Mouse (Mus musculus): ENCODE data around the gene Tbx15. TPM values are rescaled to one million over a fixed set of nuclear protein-coding genes. Genes with fewer than 3 reads are reported as not detected.

Tbx15 gene
- polyA plus RNA-seq, 2 experiments = 0.06 TPM; not detected in 1

DNA sequence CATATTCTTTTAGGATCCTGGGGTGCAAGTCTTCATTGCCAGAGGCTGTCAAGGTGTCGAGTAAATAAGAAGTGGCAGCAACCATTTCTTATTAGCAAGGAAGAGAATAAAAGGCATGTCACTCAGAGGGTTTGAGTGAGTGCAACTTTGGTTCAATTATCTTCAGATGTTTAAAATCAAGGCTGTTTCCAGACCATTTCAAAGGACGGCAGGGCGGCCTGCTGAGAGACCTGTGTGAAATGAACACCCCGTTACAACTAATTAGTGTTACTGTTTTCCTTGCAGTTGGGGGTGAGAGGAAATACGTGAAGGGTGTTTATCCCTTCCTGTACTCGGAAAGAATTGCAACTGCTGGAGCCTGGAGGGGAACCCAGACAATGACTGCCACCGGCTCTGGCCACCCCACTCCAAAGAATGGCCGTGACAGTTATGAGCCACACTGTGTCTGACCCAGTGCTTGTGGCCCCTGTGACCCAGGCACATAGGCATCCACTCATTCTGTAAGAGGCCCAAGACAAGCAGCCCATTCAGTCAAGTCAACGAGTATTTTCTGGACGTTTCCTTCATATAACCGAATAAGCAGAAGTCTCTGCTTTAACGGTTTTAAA is 37.9 kb downstream of the Tbx15 start:
- Histone ChIP-seq H3K4me3 (ENCODE audit: insufficient read depth in 1 of 2, low read depth in 2 of 2, low read length in 2 of 2) (no peak overlapping the region), H3K27ac (no peak overlapping the region), H3K27me3 (ENCODE audit: control insufficient read depth, insufficient read depth, low read length) (no peaks in the 10 kb centered on the region), H3K9ac (replicated peaks) (no peak overlapping the region), H3K9me3 (ENCODE audit: control insufficient read depth, low read length) (no peaks in the 10 kb centered on the region), H3K4me1 (replicated peaks; ENCODE audit: control insufficient read depth in 2 of 2, insufficient read depth in 2 of 2, low read length in 1 of 2) (no peaks in the 10 kb centered on the region), H3K4me2 (ENCODE audit: low read depth) (no peak overlapping the region), H3K36me3 (replicated peaks; ENCODE audit: control insufficient read depth, insufficient read depth, low read depth) (no peaks in the 10 kb centered on the region)
- WGBS (ENCODE audit: insufficient replicate concordance) = 47% methylated on average over 12 of the region's 12 CpGs
- TF ChIP-seq EP300 (IDR thresholded peaks at IDR 0.05; ENCODE audit: low read depth) = no peak
- no peak for TF ChIP-seq CTCF (IDR thresholded peaks at IDR 0.05; ENCODE audit: low read depth)
- no peak for DNase-seq (ENCODE audit: low read depth in 3 of 3, low spot score in 3 of 3)
- ATAC-seq (ENCODE audit: insufficient read depth) = no peak

DNA sequence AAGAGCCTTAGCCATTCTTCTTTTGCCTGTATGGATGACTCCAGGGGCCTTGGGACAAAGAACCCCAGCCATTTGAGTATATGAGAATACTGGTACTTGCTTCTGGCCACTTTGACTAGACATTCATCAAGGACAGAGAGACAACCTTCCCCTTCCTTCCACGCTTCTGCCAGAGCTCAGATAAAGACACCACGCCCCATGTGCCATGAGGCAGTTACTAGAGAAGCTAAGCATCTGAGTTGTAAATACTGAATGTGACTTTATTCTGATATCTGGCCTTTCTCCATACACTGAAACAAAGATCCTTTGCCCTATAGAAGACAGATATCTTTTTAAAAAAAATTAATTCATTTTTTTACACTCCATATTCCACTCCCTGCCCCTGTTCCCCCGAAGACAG is 39.5 kb downstream of the Tbx15 start:
- 37% methylated on average over 3 of the region's 3 CpGs for WGBS (ENCODE audit: insufficient replicate concordance)
- no peak for DNase-seq (ENCODE audit: low read depth in 3 of 3, low spot score in 3 of 3)

DNA sequence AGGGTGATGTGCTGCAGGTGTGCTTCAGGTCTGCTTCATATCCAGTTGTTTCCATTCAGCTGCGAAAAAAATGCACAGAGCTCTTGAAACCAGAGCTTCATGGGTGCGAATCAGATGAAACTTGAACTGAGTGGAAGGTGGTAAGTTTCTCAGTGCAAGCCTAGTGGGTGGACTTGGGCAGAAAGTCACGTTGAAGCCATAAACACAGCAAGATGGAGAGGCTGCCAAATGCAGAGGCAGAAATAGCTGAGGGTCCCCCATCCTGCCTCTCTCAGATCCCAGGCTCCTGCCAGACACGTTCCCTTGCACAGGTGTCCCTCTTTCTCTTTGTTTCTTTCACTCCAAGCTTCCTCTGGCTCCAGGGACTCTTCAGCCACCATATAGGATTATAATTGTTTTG is 41.3 kb downstream of the Tbx15 start:
- TF ChIP-seq EP300 (IDR thresholded peaks at IDR 0.05; ENCODE audit: low read depth) (no peak), CTCF (IDR thresholded peaks at IDR 0.05; ENCODE audit: low read depth) (no peak)
- no peak for DNase-seq (ENCODE audit: low read depth in 3 of 3, low spot score in 3 of 3)
- ATAC-seq (ENCODE audit: insufficient read depth) = no peak
- no peaks in the 10 kb centered on the region for H3K9me3 ChIP-seq (ENCODE audit: control insufficient read depth, low read length)
- H3K4me3 ChIP-seq (ENCODE audit: insufficient read depth in 1 of 2, low read depth in 2 of 2, low read length in 2 of 2) = no peak overlapping the region
- no peak overlapping the region for H3K27ac ChIP-seq
- H3K36me3 ChIP-seq (replicated peaks; ENCODE audit: control insufficient read depth, insufficient read depth, low read depth) = no peaks in the 10 kb centered on the region
- H3K9ac ChIP-seq (replicated peaks) = no peak overlapping the region
- 46% methylated on average over 4 of the region's 4 CpGs for WGBS (ENCODE audit: insufficient replicate concordance)
- no peaks in the 10 kb centered on the region for H3K27me3 ChIP-seq (ENCODE audit: control insufficient read depth, insufficient read depth, low read length)
- H3K4me2 ChIP-seq (ENCODE audit: low read depth) = no peak overlapping the region
- H3K4me1 ChIP-seq (replicated peaks; ENCODE audit: control insufficient read depth in 2 of 2, insufficient read depth in 2 of 2, low read length in 1 of 2) = no peaks in the 10 kb centered on the region

More for the DNA sequence above, 39.5 kb downstream of the Tbx15 start:
- Histone ChIP-seq H3K27ac (no peak overlapping the region), H3K9me3 (ENCODE audit: control insufficient read depth, low read length) (no peaks in the 10 kb centered on the region), H3K36me3 (replicated peaks; ENCODE audit: control insufficient read depth, insufficient read depth, low read depth) (no peaks in the 10 kb centered on the region), H3K4me1 (replicated peaks; ENCODE audit: control insufficient read depth in 2 of 2, insufficient read depth in 2 of 2, low read length in 1 of 2) (no peaks in the 10 kb centered on the region), H3K9ac (replicated peaks) (no peak overlapping the region), H3K27me3 (ENCODE audit: control insufficient read depth, insufficient read depth, low read length) (no peaks in the 10 kb centered on the region), H3K4me3 (ENCODE audit: insufficient read depth in 1 of 2, low read depth in 2 of 2, low read length in 2 of 2) (no peak overlapping the region), H3K4me2 (ENCODE audit: low read depth) (no peak overlapping the region)
- no peak for TF ChIP-seq EP300 (IDR thresholded peaks at IDR 0.05; ENCODE audit: low read depth)
- ATAC-seq (ENCODE audit: insufficient read depth) = no peak

DNA sequence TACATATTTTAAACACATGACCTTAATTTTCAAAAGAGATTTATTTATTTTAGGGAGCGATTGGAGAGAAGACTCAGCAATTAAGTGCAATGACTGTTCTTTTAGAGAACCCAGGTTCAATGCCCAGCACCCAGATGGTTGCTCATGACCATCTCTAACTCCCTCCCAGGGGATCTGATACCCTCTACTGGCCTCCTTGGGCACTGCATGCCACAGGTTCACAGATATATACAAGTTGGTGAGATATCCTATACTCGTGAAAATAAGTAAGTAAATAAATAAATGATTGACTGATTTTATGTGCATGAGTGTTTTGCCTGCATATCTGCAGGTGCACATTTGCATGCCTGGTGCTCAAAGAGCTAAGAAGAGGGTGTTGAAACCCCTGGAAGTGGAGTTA is 48.1 kb downstream of the Tbx15 start:
- DNase-seq (ENCODE audit: low read depth in 3 of 3, low spot score in 3 of 3) = no peak
- no peaks in the 10 kb centered on the region for H3K36me3 ChIP-seq (replicated peaks; ENCODE audit: control insufficient read depth, insufficient read depth, low read depth)
- H3K4me1 ChIP-seq (replicated peaks; ENCODE audit: control insufficient read depth in 2 of 2, insufficient read depth in 2 of 2, low read length in 1 of 2) = no peaks in the 10 kb centered on the region
- TF ChIP-seq EP300 (IDR thresholded peaks at IDR 0.05; ENCODE audit: low read depth) = no peak
- peak; percentile 43 for TF ChIP-seq CTCF (IDR thresholded peaks at IDR 0.05; ENCODE audit: low read depth)
- H3K9ac ChIP-seq (replicated peaks) = no peak overlapping the region
- no peaks in the 10 kb centered on the region for H3K9me3 ChIP-seq (ENCODE audit: control insufficient read depth, low read length)
- no peak overlapping the region for H3K27ac ChIP-seq
- no peak overlapping the region for H3K4me2 ChIP-seq (ENCODE audit: low read depth)
- H3K27me3 ChIP-seq (ENCODE audit: control insufficient read depth, insufficient read depth, low read length) = no peaks in the 10 kb centered on the region
- 18% methylated on average over 2 of the region's 2 CpGs for WGBS (ENCODE audit: insufficient replicate concordance)
- ATAC-seq (ENCODE audit: insufficient read depth) = no peak
- no peak overlapping the region for H3K4me3 ChIP-seq (ENCODE audit: insufficient read depth in 1 of 2, low read depth in 2 of 2, low read length in 2 of 2)

DNA sequence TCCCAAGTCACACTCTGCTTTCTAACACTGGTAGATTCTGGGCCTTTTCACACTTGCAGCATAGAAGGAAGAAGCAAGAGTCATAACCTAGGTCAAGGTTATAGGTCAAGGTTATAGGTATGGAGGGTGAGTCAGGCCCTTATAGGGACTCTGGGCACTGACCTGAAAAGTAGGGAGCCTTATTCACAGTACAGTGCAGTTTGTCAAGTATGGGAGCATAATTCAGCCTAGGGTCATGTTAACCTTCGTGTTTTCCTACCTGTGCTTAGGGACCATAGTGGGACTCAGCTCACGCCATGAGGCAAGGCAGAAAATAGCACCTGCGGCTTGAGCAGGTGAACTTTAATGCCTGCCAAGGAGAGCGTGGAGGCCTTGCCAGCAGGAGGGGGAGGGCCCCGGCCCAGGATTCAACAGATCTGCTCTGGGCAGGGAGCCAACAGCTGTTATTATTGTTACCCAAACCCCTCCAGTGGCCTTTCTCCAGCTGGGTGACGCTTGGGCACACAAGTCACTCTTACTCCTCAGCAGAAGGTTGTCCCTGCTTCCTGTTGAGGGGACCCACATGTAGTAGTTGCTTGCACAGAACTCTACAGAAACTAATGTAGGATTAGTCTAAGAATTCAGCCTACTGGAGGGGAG is 50.0 kb downstream of the Tbx15 start:
- ATAC-seq (ENCODE audit: insufficient read depth) (no peak), DNase-seq (ENCODE audit: low read depth in 3 of 3, low spot score in 3 of 3) (no peak)
- Histone ChIP-seq H3K4me1 (replicated peaks; ENCODE audit: control insufficient read depth in 2 of 2, insufficient read depth in 2 of 2, low read length in 1 of 2) (no peaks in the 10 kb centered on the region), H3K27ac (no peak overlapping the region), H3K36me3 (replicated peaks; ENCODE audit: control insufficient read depth, insufficient read depth, low read depth) (no peaks in the 10 kb centered on the region), H3K4me2 (ENCODE audit: low read depth) (no peak overlapping the region), H3K9me3 (ENCODE audit: control insufficient read depth, low read length) (no peaks in the 10 kb centered on the region), H3K27me3 (ENCODE audit: control insufficient read depth, insufficient read depth, low read length) (no peaks in the 10 kb centered on the region), H3K9ac (replicated peaks) (no peak overlapping the region), H3K4me3 (ENCODE audit: insufficient read depth in 1 of 2, low read depth in 2 of 2, low read length in 2 of 2) (no peak overlapping the region)
- WGBS (ENCODE audit: insufficient replicate concordance) = 42% methylated on average over 6 of the region's 6 CpGs
- TF ChIP-seq CTCF (IDR thresholded peaks at IDR 0.05; ENCODE audit: low read depth) (no peak), EP300 (IDR thresholded peaks at IDR 0.05; ENCODE audit: low read depth) (no peak)
